Mouse (Mus musculus): Measurements from ENCODE around the gene Farsa.

DNA sequence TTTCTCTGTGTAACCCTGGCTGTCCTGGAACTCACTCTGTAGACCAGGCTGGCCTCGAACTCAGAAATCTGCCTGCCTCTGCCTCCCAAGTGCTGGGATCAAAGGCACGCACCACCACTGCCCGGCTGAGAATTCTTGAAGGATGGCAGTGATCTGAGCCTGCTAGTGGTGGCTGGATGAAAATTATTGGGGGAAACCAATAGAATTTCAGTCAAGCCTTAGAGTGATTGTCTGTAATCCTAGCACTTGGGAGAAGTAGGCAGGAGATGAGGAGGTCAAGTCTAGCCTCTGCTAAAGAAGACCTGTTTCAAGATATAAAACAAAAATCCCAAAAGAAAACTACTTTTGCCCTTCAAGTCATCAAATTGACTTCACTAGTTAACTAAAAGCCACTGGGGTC, 355 bp upstream of the Farsa start:
- TF ChIP-seq CTCF (IDR thresholded peaks at IDR 0.05; ENCODE audit: control insufficient read depth, insufficient read depth, low read length) (no peak), POLR2A (IDR thresholded peaks at IDR 0.05; ENCODE audit: borderline replicate concordance, control insufficient read depth, low read depth, low read length) (no peak)

Measured in bone marrow, adult 2 months (tissue).